Mouse (Mus musculus) right cerebral cortex, postnatal 10 days (tissue): Measurements from ENCODE around the gene Cyp2f2.

Experiments
- DNase-seq, 2 experiments: peaks; one replicate each; pipeline ENCODE4 v3.0.0; 2021; ENCODE audit warnings: low spot score in 2 of 2

Gene Cyp2f2

DNA sequence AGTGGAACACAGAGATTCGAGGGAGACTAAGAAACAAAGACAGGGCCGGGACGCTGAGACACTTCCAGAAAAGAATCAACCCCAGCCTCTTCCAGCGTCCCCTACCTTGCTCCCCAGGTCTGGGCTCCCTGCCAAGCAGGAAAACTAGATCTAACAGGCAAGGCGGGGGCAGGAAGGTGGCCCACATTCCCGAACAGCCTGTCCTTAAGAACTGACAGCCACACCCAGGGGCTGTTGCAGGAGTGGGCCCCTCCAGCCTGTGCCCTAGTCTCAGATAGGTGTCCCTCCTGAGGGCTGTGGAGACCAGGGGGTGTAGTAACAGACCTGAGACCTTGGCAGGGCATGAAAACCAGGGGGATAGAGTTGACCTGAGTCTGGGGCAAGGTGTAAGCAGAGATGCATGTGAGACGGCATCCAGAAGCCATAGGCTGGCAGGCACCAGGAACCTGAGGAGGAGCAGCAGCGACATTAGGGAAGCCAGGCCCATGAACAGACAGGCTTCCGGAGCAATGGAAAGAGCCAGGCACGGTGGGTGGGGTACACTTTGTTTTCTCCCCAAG is 33.6 kb downstream of the Cyp2f2 start, which contains the start of gene Cyp2t4:
Gene Cyp2t4, plus strand, starts transcription at position 510 of the 560 bp plus-strand sequence.
- DNase-seq: peak in 1 of 2 experiments; percentile 41

DNA sequence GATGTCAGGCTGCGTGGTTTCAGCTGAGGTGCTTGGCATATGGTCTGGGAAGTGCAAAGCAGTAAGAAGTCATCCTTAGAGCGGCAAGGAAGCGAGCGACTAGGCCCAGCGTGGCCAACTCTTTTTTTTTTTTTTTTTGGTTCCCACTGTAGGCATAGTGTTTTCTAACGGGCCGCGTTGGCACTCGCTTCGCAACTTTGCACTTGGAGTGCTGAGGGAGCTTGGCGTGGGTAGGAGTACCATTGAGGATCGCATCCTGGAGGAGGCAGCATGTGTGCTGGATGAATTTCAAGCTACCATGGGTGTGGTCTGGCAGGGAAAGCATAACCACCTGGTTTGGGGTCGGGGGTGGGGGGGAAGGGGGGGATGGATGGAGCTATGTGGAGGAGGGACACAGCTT is 36.3 kb downstream of the Cyp2f2 start:
- peak in 1 of 2 experiments; percentile 51 for DNase-seq

DNA sequence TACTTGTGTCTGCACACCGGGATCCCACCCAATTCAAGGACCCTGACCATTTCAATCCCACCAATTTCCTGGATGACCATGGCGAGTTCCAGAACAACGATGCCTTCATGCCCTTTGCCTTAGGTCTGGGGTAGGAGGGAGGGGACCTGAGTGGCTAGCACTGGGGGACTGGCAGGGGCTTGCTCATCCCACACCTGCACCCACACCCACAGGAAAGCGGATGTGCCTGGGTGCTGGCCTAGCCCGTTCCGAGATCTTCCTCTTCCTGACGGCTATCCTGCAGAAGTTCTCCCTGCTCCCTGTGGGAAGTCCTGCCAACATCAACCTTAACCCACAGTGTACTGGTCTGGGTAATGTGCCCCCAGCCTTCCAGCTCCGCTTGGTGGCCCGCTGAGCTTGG is 38.5 kb downstream of the Cyp2f2 start:
- peak in 1 of 2 experiments; percentile 30 for DNase-seq

DNA sequence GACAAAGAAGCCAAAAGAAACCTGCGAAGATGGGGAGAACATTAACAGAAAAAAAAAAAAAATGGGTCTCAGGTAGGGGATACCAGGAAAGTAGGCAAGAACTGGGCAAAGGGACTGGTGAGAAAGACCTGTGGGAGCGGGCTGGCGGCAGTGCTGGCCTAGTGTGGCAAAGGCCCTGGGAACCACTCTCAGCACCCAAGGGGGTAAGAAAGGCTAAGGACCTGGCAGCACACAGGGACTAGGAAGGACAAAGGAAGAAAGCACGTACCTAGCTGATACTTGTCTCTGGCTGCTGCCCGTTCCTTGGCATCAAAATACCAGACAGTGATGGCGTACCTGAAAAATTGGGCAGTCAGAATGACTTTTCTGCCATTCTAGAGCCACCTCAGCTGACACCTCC is 39.5 kb downstream of the Cyp2f2 start:
- DNase-seq: peak in 1 of 2 experiments; percentile 36

DNA sequence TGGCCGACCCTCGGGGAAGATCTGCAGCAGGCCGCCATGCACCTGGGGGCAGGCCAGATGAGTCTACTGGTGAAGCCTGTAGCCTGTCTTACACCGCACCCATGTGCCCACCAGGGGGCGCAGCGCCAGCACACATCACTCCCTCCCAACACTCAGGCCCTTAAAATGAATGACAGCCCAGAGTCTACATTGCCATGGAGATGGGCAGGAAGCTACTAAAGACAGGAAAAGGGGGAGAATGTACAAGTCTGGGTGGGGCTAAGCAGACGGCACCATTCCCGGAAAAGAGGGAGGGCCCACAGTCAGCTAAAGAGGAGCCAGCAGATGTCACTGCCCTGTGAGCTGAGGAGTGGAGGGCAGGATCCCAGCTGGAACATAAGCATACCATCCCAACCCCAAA is 40.2 kb downstream of the Cyp2f2 start:
- peak; percentile 91 to 94 for DNase-seq

DNA sequence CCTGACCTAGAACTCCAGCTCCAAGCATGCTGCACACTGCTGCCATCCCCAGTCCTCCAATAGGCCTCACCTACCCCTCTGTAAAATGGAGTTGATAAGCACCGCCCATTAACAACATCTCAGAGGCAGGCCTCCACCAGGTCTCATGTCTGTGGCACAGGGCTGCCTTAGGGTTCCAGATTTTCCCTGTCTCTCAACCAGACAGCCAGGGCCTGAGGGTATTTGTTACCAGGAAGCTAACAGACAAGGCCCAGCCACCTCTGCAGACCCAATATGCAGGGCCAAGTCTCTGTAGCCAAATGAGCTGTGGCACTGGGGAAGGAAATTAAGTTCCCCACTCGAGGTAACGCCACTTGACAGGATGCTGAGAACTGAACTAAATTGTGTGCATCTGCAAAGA is 41.2 kb downstream of the Cyp2f2 start:
- DNase-seq: peak in 1 of 2 experiments; percentile 27

DNA sequence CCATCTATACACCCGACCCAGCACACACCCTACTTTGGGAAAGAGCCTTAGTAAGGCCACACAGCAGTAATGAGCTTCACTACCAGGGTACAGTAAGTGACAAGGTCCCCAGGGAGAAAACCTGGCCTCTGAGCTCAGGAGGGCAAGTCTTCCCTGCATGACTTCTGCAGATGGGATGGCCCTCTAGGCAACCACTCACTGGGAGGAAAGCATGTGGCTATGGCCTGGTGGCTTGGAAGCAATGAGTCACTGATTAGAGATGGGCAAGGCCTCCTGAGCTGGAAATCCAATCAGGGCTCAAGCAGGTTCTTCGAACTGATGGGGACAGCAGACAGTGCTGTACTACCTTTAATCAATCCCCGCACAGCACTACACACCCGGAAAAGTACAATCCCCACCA is 42.0 kb downstream of the Cyp2f2 start:
- peak in 1 of 2 experiments; percentile 28 for DNase-seq

DNA sequence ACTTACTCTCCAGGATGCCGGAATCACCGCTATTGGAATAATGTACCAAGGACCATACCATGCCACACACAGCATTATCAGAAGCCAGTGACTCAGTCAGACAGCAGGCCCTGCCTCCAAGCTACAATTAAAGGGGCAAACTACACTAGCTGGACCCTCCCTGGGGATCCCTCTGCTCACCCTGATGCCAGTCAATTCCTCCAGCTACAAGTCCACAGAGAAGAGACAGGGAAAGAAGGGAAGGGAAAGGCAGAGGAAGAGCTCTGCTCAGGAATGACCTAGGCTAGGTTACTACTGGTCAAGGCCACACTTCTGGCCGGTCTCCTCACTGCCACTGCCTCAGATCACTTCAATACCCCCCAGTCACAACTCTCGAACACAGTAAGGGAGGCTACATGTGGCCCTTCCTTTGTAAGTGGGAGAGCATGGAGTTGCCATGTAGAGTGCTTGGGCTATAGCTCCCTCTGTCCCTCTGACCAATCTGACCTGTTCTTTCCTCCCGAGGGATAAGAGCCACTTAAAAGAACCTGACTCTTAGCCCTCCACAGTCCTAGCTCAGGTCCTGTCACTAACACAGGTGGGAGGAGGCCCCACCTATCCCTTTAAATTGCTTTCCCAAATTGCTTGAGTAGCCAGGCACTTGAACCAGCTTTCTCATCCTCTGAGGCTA is 43.2 kb downstream of the Cyp2f2 start:
- DNase-seq: no peak

DNA sequence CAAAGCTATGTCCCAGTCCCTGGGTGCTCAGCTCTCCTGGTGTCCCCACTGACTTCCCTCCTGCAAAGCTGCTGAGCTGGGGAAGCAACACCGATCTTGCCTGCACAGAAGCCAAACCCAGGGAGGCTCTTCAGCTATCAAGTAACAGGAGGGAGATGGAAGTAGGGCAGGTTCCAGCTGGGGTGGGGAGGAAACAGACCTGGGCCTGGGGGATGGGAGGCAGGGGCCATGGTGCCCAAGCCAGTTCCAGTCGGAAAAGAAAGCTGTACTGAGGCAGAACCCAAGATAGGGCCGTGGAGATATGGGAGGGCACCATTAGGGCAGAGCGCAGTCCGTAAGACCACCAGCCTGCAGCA is 43.7 kb downstream of the Cyp2f2 start:
- peak in 1 of 2 experiments; percentile 35 for DNase-seq

DNA sequence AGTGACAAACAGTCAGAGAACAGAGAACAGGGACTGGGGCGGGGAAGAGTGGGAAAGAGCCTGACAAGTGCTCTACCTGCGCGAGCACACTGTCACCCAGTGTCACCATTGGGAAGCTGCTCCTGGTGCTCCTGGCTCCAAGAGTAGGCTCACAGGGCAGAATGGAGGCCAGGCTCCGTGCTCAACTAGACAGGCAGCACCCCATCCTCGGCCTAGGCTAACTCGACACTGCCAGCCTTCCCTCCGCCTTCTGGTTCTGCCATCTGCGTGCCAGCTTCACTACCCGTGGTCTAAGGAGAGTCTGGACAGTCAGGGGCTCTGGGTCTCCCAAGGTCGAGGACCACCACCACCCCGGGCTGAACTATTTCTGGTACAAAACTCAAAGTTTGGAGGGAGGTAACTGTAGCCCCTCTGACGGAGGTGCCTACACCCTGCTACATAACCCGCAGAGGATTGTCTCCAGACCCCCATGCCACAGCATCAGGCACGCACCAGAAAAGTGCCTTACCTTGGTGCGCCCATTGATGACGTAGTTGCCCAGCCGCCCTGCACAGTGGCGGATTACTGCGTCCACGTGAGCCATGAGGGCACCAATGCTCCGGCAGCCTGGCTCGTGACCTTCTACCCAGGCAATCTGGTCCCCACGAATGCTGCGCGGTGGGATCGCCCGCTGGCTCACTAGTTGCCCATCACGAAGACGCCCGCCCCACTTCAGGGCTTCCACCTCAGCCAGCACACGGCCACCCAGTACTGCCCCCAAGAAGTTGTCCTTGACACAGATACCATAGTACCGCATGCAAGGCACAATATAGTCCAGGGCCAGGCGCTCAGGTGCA is 44.6 kb downstream of the Cyp2f2 start:
- DNase-seq: peak in 1 of 2 experiments; percentile 66

DNA sequence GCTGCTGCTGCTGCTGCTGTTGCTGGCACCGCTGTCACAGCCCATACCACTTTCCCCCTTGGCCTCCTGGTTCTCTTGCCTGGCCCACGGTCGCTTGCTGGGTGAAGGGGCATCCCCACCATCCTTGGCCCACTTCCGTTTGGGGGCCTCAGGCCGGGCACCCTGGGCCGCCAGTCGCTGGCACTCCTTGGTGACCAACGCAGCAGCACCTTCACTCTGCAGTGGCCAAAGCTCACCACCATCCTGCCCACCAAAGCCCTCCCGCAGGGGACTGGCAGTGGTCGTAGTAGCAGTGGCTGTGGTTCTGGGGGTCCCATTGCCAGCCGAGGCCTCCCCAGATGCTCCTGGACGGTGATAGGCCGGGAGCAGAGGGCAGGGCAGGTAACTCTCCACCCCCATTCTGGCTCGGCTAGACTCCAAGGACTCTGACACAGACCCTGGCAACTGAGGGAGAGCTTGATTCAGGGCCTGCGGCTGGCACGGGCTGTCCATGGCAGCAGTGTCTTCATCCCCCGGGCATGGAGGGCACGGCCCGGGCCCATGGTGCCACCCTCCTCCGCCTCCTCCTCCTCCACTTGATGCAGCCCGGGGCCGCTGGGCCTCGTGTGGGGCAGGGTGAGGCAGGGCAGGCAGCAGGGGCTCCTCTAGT is 45.4 kb downstream of the Cyp2f2 start:
- DNase-seq: peak; percentile 51 to 57

DNA sequence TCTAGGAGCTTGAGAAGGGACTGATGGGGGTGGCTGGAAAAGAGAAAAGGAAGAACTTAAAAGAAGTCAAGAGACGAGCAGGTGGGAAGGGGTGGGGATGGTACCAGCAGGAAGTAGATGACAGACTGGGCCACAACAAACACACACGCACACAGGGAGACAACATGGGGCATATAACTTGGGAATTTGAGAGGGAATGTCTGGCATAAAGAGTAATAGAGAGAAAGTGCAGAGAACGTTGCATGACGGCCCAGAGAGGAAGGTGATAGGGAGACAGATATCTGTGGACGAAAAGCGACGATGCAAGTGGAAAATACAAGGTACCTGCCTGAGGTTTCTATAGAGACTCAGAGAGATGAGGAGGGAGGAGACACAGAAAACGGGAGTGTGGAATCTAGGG is 46.0 kb downstream of the Cyp2f2 start:
- DNase-seq: peak in 1 of 2 experiments; percentile 33

DNA sequence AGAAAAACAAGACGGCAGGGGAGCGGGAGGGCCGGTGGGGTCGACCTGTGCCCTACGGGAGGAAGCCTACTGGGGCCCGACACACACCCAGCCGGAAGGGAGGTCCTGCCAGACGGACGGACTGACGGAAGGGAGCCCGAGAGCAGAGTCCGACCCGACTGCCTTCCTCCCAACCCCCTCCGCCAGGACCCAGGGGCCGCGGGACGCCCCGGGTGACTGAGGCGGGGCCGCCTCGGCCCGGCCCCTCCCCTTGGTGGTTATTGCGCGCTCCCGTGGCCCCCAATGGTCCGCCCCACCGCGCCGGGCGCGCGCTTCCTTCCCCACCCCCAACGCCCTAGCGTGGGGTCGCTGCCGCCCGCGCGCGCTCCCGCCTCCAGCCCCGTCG is 46.5 kb downstream of the Cyp2f2 start:
- DNase-seq: peak; percentile 86 to 88

DNA sequence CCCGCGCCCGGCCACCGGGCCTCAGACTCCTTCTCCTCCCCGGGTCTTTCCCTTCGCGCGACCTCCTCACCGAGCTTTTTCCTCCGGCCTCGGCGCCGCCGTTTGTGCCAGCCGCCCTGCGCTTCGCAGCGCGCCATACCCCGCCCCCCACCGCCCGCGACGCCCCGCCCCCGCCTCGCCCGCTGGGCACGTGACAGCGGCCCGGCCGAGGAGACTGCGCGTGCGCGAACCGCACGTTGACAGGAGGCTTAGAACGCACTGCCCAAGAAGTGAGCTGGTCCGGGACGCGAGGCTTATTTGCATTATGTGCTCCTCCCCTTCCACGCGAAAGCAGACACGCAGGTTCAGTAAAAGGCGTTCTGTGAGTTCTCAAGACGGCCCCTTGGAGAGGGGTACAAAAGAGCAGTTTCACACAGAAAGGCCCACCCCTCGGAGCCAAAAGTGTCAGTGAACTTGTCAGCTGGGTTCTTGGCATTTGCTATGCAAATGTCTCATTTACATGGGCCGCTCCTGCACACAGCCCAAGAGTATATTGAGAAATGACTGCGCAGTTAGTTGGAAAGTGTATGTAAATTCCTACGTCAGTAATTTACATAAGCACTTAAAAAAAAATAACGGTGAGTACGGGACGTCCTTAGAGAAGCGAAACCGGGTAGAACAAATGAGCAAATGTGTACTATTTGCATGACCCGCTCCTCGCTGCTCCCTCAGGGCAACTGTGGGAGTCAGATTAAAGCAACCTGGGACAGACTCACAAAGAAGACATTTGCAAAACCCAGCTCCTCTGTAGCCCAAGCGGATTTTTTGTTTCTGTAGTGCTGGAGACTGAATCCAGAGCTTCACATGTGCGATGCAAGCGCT is 47.1 kb downstream of the Cyp2f2 start, which contains the start of gene Egln2:
Gene Egln2, minus strand, starts transcription at position 189 of the 861 bp plus-strand sequence.
- DNase-seq: peak; percentile 96 to 97

DNA sequence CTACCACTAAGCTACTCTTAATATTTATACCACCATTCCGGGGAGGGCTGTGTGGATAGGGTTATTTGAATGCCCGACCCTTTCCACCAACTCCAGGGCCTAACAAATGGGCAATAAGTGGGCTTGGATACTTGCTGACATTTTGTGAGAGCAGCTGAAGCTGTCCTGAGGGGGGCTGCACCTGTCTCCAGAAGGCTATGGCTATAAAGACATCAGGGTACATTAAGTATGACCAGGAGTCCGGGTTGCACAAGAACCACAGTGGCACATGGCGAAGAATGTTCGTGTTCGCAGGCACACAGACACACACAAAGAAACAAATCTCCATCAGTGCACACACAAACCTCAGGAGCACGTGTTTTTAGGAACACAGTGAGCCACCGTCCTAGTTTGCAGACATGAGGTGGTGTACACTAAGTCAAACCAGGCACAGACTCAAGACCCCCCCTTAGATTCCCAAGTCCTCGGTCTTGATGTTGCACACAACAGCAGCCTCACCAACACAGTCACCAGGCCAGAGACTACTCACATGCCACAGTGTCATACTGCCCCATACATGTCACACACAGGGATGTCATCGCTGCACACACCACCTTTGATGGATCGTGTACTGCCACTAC is 47.9 kb downstream of the Cyp2f2 start:
- DNase-seq: peak in 1 of 2 experiments; percentile 38

DNA sequence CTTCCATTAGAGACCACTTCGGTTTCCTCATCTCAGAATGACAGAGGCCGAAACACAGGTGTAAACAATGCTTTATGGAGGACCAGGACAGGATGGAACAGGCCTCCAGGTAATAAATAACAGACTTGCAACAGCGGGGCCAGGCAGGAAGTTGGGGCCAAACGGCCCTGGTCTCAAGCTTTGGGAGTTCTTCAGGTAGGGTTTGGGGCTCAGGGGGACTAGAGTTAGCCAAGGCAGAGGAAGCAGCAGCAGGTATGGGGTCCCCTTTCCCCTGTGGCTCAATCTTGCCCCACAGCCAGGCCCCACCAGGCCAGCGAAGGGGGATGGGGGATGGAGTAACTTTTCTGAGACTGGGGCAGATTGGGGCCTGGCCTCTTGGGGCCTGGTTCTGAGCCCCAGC is 48.7 kb downstream of the Cyp2f2 start:
- peak in 1 of 2 experiments; percentile 33 for DNase-seq

DNA sequence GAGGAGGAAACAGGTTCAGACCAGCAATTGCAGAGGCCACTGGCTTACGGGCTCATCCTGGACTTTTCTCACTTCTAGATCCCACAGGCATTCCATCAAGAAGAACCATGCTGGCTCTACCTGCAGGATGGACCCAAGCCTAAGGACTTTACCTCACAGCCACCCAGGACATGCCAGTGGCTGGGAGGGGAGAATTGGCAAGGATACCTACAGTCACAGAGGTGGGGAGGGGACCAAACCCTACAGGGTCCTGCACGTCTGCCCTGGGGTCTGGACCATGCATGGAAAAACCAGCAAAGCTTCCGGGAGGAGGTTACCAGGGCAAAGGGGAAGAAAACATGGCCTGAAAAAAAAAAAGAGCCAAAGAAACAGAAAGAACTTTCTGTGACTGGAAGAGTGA is 51.3 kb downstream of the Cyp2f2 start:
- peak in 1 of 2 experiments; percentile 28 for DNase-seq

DNA sequence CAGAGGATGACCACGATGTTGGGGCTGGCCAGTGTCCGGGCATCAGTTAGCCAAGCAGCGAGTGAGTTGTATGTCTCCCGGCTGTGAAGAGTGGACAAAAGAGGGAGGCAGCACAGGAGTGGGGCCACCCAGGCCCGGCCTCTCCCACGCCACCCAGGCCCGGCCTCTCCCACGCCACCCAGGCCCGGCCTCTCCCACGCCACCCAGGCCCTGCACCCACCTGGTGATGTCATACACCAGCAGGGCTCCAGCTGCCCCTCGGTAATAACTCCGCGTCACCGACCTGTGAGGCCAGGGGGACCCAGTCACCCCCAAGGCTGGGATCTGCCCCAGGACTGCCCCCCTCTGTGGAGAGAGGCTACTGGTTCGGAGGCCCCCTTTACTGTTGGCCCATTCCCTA is 54.8 kb downstream of the Cyp2f2 start:
- DNase-seq: no peak

DNA sequence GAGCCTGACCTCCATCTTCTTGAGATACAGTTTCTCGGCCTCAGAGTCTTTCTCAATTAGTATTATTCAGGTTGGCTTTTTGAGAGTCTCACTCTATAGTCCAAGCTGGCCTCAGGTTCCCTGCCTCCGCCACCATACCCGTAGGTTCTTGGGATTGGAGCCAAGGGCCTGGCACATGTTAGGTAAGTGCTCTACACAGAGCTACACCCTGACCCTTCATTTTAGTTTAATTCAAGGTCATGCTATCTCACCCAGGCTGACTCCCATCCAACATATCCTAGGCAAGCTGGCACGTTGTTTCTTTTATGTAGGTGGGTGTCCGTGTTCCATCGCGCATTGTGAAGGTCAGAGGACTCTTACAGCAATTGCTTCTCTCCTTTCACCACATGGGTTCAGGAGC is 55.2 kb downstream of the Cyp2f2 start:
- no peak for DNase-seq

DNA sequence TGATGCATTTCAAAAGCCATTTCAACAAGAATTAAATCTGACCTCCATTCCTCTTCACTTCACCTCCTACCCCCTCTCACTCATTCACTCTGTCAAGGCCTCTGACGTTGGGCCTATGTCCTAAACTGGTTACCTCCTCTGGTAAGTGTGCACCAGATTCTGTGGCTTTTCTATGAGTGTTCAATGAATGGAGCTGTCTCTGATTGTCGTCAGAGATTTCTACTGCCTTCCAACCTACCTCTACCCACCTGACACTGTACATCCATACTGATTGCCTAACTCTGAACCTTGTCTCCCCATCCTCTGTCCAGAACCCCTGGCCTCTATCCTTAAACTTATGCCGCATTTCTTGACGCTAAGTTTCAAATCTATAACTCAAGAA is 58.2 kb downstream of the Cyp2f2 start:
- DNase-seq: no peak
